Mouse (Mus musculus) thymus, postnatal 10 days (tissue): ENCODE data around the gene Kat6b.
"Not testable (repeated sequence)": the region's sequence is repeated elsewhere in the genome, so short reads cannot be mapped to it uniquely, and the experiment has no call there.

Experiments used
- DNase-seq, 2 experiments: peaks; one replicate each; pipeline ENCODE4 v3.0.0; 2021; ENCODE audit warnings: low spot score in 2 of 2

Kat6b gene

DNA sequence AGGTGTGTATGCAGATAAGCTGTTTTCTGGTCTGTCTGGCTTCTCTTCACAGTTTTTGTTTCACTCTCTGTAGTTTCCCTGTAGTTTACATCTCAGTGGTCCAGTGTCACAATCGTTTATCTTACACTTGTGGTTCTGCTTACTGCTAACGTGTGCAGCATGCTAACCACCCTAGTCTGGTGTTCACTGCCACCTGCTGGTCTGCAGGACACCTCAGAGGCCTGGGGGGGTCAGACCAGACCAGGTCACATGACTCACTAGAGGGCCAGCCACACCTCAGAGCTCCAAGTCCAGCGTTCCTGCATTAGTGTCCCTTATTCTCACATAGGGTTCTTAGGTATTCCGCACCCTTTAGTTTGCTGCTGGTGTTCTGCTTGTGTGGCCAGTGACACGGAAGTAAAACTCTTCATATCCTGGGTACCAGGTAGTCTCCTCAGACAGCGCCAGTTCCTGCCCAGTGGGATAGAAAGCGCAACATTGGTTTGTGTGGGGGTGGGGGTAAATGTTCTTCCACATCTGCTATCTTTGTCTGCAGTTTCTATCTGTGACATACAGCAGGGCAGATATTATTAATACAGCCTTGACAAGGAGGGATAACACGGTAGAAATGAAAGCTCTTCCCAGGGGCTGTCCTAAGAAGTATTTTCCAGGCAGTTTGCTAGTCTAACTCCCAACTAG is 181.4 kb downstream of the Kat6b start:
- no peak for DNase-seq

DNA sequence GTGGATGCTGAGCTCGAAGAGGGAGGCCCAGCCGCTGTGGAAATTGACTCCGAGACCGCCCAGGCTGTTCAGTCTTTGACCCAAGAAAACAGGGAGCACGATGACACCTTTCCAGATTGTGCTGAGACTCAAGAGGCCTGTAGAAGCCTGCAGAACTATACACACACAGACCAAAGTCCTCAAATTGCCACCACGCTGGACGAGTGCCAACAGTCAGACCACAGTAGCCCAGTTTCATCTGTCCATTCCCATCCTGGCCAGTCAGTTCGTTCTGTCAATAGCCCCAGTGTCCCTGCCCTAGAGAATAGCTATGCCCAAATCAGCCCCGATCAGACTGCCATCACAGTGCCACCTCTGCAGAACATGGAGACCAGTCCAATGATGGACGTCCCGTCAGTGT is 188.0 kb downstream of the Kat6b start:
- no peak for DNase-seq

DNA sequence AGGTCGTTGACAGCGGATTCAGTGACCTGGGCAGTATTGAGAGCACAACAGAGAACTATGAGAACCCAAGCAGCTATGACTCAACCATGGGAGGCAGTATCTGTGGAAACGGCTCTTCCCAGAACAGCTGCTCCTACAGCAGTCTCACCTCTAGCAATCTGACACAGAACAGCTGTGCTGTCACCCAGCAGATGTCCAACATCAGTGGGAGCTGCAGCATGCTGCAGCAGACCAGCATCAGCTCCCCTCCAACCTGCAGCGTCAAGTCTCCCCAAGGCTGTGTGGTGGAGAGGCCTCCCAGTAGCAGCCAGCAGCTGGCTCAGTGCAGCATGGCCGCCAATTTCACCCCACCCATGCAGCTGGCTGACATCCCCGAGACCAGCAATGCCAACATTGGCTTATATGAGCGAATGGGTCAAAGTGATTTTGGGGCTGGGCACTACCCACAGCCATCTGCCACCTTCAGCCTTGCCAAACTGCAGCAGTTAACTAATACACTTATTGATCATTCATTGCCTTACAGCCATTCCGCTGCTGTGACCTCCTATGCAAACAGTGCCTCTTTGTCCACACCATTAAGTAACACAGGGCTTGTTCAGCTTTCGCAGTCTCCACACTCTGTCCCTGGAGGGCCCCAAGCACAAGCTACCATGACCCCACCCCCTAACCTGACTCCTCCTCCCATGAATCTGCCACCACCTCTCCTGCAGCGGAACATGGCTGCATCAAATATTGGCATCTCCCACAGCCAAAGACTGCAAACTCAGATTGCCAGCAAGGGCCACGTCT is 188.6 kb downstream of the Kat6b start:
- DNase-seq = no peak

DNA sequence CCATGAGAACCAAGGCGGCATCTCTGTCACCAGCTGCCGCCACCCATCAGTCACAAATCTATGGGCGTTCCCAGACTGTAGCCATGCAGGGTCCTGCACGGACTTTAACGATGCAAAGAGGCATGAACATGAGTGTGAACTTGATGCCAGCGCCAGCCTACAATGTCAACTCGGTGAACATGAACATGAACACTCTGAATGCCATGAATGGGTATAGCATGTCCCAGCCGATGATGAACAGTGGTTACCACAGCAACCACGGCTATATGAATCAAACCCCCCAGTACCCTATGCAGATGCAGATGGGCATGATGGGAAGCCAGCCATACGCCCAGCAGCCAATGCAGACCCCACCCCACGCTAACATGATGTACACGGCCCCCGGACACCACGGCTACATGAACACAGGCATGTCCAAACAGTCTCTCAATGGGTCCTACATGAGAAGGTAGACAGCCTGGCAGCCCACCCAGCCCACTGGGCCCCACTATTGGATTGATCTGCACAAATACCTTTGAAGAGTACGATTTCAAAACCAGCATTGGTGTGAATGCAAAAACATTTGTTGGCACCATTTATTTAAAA is 189.3 kb downstream of the Kat6b start:
- not testable (repeated sequence) for DNase-seq

DNA sequence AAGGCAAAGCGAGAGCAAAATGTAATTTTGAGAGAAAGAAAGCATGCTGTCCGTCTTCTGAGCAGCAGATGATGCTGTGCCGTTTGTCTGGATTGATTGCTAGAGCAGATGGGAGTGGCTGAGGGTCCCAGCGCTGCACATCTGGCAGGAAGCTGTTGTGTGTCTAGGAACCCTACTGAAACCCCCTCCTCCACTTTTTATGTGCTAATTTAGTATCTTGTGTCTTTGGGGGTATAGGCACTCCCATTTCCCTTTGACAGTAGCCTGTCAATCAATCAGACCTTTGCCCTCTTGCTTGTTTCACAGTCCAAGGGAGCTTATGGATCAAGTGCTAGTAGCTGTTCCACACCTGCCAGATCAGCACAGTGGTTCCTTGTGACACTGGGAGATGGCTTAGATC is 191.9 kb downstream of the Kat6b start:
- no peak for DNase-seq

DNA sequence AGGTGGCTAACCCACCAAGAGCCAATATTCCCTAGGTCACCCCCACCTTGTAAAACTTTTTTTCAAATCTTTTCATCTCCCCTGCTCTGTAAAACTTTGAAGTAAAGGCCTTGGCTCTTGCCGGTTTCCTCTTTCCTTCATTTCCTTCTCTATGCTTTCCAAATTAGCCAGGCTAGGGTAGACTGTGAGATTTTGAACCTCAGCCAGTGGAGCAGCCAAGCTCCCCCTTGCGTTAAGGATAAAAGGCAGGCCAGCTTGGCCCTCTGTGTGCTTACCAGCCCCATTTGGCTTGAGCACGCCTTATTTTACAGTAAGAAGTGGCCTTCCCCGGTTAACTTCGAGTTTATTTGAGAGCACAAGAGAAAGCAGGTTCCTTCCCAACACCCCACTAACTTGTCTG is 193.2 kb downstream of the Kat6b start:
- no peak for DNase-seq

DNA sequence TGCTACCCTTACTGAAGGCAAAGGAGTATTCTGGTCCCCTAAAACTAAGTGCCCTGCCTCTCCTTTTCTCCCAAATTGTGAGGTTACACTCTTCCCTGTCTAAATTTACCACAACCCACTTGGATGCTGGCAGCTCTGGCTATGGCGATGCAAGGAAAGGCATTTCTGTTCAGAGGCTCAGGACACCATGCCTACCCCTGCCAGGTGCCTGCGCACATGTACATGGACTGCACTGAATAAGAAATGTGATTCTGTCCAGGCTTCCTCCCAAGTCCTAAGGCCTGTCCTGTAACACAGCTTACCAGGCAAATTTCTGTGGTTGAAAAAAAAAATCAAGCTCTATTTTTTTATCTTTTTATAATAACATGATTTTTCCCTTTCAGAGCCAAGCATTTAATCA is 195.0 kb downstream of the Kat6b start:
- DNase-seq = no peak

DNA sequence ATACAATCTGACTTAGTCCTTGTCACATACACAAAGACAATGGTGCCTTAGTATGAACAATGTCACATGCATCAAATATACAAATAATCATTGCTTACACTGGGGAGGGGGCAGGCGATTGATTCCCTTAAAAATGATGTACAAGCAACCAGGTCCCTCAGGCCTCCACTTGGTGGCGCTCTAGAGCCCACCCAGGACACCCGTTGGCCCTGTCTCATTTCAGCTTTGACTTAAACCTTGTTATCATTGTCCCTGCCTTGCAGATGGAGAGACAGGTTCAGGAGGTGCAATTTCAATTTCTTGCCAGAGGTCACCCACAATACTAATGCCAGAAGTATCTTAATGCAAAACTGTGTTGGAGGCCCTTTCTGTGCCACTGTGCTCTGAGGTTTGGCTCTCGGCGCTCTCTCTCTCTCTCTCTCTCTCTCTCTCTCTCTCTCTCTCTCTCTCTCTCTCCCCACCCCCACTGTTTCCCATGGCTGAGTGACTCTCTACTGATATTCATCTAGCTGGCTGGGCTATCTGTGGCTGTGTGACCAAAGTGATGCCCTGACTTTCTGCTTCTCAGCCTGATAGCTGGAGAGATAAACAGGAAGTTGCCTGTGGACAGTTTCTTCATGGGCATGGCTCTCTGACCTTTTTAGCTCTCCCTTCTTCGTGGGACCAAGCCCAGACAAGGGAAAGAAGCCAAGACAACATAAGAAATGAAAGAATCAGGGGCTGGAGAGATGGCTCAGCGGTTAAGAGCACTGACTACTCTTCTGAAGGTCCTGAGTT is 197.5 kb downstream of the Kat6b start:
- DNase-seq = peak in 1 of 2 experiments; percentile 54

DNA sequence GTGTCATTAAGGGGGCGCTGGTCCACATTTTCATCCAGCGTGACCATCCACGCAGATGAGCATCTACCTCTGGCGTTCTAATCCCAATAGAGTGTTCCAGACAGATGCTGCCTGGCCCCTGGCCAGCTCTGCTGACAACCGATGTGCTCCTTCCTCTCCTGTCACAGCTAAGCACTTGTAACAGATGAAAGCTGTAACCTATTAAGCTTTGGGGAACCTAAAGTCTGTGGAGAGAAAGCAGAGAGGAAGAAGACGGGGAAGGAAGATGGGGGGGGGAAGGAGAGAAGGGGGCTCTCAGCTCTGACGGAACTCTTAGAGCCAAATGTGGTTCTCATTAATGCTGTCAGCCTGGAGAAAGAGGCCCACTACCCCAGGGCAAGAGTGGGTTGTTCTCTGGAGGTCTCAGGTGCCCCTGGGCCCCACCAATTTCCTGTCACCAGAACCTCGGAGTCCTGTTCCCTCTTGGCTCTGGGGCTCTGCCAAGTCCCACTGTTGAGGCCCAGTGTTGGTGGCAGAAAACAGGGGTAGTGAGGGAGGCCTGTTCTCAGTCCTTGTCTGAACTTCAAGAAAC is 198.5 kb downstream of the Kat6b start:
- no peak for DNase-seq

DNA sequence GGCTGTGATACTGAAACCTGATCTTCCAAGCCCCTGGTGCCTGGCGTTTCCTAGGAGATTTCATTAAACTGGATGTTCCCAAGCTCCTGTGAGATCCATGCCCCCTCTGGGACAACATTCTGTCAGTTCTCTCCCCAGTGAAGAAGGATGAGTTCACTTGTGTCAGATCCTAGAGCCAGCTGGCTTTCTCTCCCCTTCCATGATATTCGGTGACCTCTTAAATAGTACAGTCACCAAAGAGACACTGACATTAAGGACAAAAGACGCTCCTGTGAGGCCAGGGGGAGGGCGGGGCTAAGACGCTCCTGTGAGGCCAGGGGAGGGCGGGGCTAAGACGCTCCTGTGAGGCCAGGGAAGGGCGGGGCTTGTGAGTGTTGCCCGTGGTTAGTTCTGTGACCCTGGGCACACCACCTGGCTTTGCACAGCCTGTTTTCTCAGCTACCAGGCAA is 201.5 kb downstream of the Kat6b start:
- peak; percentile 65 to 70 for DNase-seq

DNA sequence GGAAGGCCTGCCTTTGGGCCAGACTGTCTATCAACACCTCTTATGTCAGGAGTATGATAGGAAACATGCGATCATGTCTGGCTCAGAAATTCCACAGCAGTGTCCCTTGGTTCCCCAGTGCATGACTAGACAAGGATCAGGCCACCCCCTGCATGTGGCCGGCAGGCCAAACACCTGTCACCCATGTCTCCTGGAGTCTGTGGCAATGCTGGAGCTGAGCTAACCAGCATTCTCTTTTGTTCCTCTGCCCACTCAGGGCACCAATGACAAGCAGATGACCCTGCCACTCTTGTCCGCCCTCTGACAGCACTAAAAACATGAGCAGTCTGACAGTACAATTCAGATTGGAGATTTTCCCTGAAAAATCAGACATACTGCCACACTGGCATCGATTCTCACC is 202.6 kb downstream of the Kat6b start:
- no peak for DNase-seq

DNA sequence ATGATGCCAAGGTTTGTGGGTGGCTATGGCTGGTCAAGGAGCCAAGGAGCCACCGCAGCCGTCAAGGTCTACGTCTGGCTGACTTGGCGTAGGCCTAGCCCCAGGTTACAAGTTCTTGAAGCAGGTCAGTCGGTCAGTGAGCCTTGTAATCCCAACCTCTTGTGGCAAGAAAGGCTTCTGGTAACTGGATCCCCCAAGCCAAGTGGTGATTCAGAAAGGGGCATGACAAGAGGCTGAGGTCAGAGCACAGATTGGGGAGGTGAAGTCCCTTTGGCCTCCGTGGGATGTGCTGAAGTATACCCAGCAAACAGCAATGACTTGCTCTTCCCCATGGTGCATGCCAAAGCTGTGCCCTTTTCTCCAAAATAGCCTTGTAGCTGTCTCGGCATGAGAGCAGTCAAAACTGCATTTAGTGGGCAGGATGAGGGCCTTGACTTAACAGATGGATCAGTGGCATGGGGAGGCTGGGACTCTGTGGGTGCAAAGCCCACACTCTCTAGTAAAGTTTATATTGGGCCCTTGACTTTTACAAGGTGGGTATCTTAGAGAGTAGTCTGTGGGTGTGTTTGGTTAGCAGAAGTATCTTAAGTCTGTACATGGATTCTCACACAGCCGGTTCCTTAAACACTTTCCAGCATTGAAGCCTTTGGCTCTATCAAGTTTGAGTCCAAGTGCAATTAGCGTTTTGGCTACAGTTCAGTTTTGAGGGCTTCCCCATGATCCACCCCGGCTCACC is 204.3 kb downstream of the Kat6b start:
- no peak for DNase-seq

DNA sequence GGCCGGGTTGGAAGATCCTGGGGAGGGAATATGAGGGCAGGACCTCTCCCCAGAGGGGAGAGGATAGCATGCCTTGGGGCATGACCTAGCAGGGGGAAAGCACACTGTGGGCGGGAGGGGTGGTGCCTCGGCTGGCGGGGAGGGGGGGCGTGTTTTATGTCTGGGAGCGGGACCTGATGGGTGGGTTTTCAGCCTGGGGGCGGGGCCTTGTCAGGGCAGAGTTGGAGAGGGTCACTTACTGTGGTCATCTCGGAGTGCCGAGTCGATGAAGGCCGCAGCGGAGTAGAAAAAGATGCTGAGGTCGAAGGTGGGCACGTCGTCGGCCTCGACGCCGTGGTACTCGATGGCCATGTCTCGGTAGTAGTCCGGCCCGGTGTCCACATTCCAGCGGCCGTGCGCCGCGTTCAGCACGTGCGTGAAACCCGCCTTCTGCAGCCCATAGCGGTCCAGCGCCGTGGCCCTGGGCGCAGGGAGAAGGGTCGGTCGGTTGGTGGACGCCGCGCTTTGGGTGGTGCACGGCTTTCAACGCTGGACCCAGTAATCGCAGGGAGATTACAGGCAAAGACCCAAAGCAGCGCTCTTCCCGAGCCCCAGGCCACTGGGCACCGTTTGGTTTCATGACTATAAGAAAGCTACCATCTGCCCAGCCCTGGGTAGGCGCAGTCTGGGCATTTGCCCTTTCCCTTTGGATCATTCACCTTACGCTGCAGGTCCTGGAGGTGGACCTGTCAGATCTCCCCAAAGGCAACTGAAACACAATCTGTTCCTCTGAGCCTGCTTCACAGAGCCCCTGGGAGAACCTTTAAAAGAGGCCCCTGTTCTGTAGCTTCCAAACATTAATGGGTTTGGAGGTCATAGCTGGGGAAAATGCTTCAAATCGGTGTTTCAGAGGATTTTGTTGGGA is 205.4 kb downstream of the Kat6b start:
- no peak for DNase-seq

DNA sequence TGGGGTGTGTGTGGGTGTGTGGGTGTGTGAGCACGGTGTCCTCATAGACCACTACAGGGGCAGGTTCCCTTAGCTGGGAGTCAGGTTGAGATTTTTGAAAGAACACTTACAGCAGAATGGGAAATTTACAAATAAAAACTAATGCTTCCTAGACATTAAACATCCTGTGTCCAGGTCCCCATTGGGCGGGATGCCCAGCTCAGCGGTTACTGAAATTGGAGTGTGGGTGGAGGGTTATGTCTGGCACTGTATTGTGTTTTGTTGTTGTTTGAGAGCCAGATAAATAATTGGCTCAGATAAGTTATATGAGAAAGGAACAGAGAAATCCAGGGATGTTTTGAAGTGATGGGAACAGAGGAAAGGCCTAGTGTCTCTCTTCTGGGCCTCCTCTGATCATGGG is 209.8 kb downstream of the Kat6b start:
- no peak for DNase-seq

DNA sequence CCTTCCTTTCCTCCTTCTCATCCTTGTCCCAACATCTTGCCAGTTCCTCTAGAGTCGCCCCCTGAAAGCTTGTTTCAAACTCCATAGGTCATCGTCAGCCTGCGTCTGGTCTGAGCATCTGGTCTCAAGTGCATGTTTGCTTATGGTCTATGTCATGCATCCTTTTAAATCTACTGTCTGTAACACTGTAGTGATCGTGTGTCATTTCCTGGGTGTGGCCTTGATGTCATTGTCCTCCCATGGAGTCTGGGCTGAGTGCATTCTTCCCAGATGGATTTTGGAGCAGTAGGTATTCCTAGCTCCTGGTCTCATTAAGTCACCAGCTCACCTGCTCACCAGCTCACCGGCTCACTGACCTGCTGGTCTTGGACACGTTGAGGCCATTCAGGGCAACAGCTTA is 213.8 kb downstream of the Kat6b start:
- no peak for DNase-seq

DNA sequence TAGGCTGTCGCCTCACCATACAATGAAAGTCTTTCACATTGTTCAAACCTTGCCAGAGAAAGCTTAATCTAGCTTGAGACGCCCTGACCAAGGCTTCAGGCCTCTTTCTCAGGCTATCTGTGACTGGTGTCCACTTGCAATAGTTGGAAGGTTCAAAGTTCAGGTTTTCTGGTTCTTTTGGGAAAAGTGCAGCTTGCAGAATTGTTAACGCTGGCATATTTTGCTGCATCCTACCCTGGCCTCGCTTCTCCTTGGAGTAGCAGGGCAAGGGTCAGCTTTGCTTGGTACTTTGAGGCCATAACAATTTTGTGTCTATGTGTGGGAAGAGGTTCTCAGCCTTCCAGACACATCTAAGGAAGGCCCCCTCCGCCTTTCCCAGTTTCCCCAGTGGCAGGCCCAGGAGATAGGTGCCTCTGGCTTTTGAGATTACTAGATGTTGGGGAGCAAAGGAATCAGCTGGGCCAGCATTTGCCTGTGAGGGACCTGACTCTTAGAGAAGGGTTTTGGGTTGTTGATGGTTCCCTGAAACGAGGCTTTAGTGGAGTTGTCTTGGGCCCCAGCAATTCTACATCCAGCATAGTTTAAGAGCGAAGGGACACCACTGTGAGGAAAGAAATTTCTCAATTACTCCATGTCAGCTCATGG is 215.1 kb downstream of the Kat6b start:
- DNase-seq = no peak

DNA sequence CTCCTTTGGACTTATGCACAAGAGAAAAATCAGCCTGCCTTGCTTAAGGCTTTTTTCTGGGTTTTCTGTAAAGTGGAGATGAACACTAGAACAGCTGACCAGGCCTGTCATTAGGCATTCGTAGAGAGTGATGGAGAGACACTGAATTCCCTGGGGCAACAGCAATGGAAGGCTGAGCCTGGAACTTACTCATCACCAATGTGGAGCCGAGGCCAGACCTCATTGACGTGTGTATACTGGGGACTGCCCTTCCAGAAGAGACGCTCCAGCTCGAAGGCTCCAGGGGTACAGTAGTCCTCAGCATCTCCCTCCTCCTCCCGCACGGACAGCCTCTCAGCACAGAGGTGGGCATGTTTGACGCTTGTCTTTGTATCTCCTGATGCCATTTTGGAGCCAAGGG is 221.5 kb downstream of the Kat6b start:
- no peak for DNase-seq

DNA sequence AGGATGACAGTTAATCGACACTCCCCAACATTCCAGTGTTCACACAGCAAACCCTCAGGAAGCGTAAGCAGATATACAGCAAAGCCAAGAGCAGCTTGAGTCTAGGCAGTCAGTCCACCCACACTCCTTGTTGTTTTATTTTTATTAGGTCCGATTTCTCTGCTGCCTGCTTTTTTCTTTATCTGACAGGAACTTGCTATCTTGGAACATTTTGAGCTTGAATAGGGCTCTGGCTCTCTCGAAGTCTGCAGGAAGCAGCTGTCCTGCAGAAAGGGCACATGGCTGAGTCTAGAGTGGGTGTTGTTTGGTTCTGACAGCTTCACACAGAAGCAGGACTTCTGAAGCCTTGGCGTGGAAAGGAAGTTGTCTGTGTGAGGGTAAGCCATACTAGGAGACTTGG is 222.0 kb downstream of the Kat6b start:
- no peak for DNase-seq

DNA sequence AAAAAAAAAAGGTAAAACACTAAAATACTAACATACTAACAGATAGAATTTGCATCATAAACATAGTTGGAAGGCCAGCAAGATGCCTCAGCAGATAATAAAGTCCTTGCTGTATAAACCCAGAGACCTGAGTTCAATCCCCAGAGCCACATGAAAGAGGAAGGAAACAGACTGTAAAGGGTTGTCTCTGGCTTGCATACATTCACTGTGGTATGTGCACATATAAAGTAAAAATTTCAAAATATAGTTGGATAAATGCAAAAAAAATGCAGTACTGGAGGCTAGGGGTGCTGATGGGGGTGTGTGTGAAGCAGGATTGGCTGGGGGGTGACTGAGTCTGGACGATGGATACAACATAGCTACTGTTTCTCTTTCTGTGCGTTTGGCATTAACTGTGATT is 224.2 kb downstream of the Kat6b start:
- DNase-seq = no peak
